Mouse (Mus musculus): Measurements from ENCODE around the gene Olfr231.

Olfr231 gene

GRCm38 (mm10) chr1:174121062-174121461 is at the start of gene Olfr231:
Gene Olfr231, minus strand, starts transcription at chr1:174121162.
- DNase-seq (ENCODE audit: low read depth), result no peak

- peak; percentile 33 for DNase-seq (ENCODE audit: low read depth)
Observed at GRCm38 (mm10) chr1:174169024-174169423, 48.1 kb upstream of the Olfr231 start.

GRCm38 (mm10) chr1:174159095-174159494 is 38.1 kb upstream of the Olfr231 start:
- DNase-seq (ENCODE audit: low read depth), result no peak

GRCm38 (mm10) chr1:174158512-174158911 is 37.5 kb upstream of the Olfr231 start:
- DNase-seq (ENCODE audit: low read depth), result no peak

GRCm38 (mm10) chr1:174157622-174158021 is 36.7 kb upstream of the Olfr231 start:
- DNase-seq (ENCODE audit: low read depth), result no peak

GRCm38 (mm10) chr1:174155333-174155732 is 34.4 kb upstream of the Olfr231 start, which contains the start of gene Olfr420:
Gene Olfr420, plus strand, starts transcription at chr1:174155633.
- no peak for DNase-seq (ENCODE audit: low read depth)

- DNase-seq (ENCODE audit: low read depth), result no peak
Observed at GRCm38 (mm10) chr1:174149289-174149688, 28.3 kb upstream of the Olfr231 start.

- no peak for DNase-seq (ENCODE audit: low read depth)
Observed at GRCm38 (mm10) chr1:174146696-174147095, 25.7 kb upstream of the Olfr231 start.

GRCm38 (mm10) chr1:174141384-174141783 is 20.4 kb upstream of the Olfr231 start:
- DNase-seq (ENCODE audit: low read depth), result no peak

- no peak for DNase-seq (ENCODE audit: low read depth)
Observed at GRCm38 (mm10) chr1:174131999-174132398, 11.0 kb upstream of the Olfr231 start.

- DNase-seq (ENCODE audit: low read depth), result no peak
Observed at GRCm38 (mm10) chr1:174131217-174131616, 10.3 kb upstream of the Olfr231 start, which contains the start of gene Olfr424. Gene Olfr424, plus strand, starts transcription at chr1:174131517.

GRCm38 (mm10) chr1:174103735-174104134 is 17.2 kb downstream of the Olfr231 start:
- peak; percentile 69 for DNase-seq (ENCODE audit: low read depth)

- no peak for DNase-seq (ENCODE audit: low read depth)
Observed at GRCm38 (mm10) chr1:174096591-174096990, 24.4 kb downstream of the Olfr231 start, which contains the start of gene Olfr427. Gene Olfr427, plus strand, starts transcription at chr1:174096891.

- no peak for DNase-seq (ENCODE audit: low read depth)
Observed at GRCm38 (mm10) chr1:174084031-174084430, 36.9 kb downstream of the Olfr231 start, which contains the start of gene Olfr429. Gene Olfr429, plus strand, starts transcription at chr1:174084331.

GRCm38 (mm10) chr1:174066305-174066704 is 54.7 kb downstream of the Olfr231 start, which contains the start of gene Olfr430:
Gene Olfr430, plus strand, starts transcription at chr1:174066605.
- DNase-seq (ENCODE audit: low read depth), result no peak

All from NIH3T3 (cell line).